Mouse (Mus musculus) liver, embryonic 14.5 days (tissue): ENCODE results near the gene Gtf2ird1. TPM values are rescaled to one million over a fixed set of nuclear protein-coding genes. Genes with fewer than 3 reads are reported as not detected.
A peak's percentile ranks its signal among the peaks of the same experiment; 100 is the strongest.

Experiments used
- ATAC-seq: fragments of 200-750 bp; cut with Nextera tagmentation; 2 replicates; pipeline ENCODE4 v1.8.0; 2017; ENCODE audit warnings: moderate number of reproducible peaks, mild to moderate bottlenecking, moderate library complexity; ENCODE audit not compliant: insufficient read depth
- DNase-seq, 3 experiments: peaks; one replicate each; pipeline ENCODE4 v3.0.0-alpha.2; 2012 to 2013; ENCODE audit warnings: low read depth in 3 of 3, low spot score in 3 of 3
- H3K27ac ChIP-seq: fragments of 300-500 bp; sonication (generic); 2 replicates; pipeline ENCODE4 v1.5.1; 2014; ENCODE audit warnings: moderate library complexity, mild to moderate bottlenecking, control low read depth, inconsistent platforms
- H3K27me3 ChIP-seq: fragments of 300-500 bp; sonication (generic); 2 replicates; pipeline ENCODE4 v1.6.1; 2014; ENCODE audit warnings: mild to moderate bottlenecking, low read length, moderate library complexity; ENCODE audit not compliant: control insufficient read depth, insufficient read depth
- H3K36me3 ChIP-seq: fragments of 300-500 bp; sonication (generic); replicated peaks from 2 replicates; pipeline ENCODE4 v1.6.1; 2014; ENCODE audit warnings: low read depth; ENCODE audit not compliant: control insufficient read depth, insufficient read depth
- H3K4me1 ChIP-seq, 2 experiments: fragments of 200-500 bp in 1 of 2; fragments of 300-500 bp in 1 of 2; sonication (generic) in 1 of 2; replicated peaks; 2 replicates each; pipeline ENCODE4 v1.6.1; 2012 to 2014; ENCODE audit warnings: antibody characterized with exemption in 1 of 2, inconsistent platforms in 1 of 2, low read length in 1 of 2; ENCODE audit not compliant: control insufficient read depth in 2 of 2, insufficient read depth in 2 of 2
- H3K4me2 ChIP-seq: fragments of 300-500 bp; sonication (generic); 2 replicates; pipeline ENCODE4 v1.6.1; 2014; ENCODE audit warnings: low read depth, mild to moderate bottlenecking, control low read depth, moderate library complexity
- H3K4me3 ChIP-seq, 2 experiments: fragments of 200-500 bp in 1 of 2; fragments of 300-500 bp in 1 of 2; sonication (generic) in 1 of 2; 2 replicates each; pipeline ENCODE4 v1.5.1; 2012 to 2014; ENCODE audit warnings: low read depth in 2 of 2, low read length in 2 of 2, mild to moderate bottlenecking in 2 of 2, control low read depth in 1 of 2, inconsistent platforms in 1 of 2, moderate library complexity in 1 of 2; ENCODE audit not compliant: insufficient read depth in 1 of 2
- H3K9ac ChIP-seq: fragments of 300-500 bp; sonication (generic); replicated peaks from 2 replicates; pipeline ENCODE4 v1.6.1; 2014; ENCODE audit warnings: mild to moderate bottlenecking, control low read depth, moderate library complexity
- H3K9me3 ChIP-seq: fragments of 300-500 bp; sonication (generic); 2 replicates; pipeline ENCODE4 v1.6.1; 2016; ENCODE audit warnings: low read length, mixed read lengths; ENCODE audit not compliant: control insufficient read depth
- CTCF ChIP-seq: IDR thresholded peaks from 2 replicates; pipeline ENCODE4 v1.5.1; 2016; ENCODE audit warnings: antibody characterized with exemption, low read depth, control low read depth
- EP300 ChIP-seq: IDR thresholded peaks from 2 replicates; pipeline ENCODE4 v1.6.1; 2016; ENCODE audit warnings: antibody characterized with exemption, low read depth
- WGBS: fragments of 180-500 bp; shearing (Covaris S2); extraction: QIAGEN DNeasy Blood & Tissue Kit; methylation state at CpG from one replicate; pipeline ENCODE4 v1.1.7; 2014; ENCODE audit not compliant: insufficient replicate concordance; 5-methylcytosine and 5-hydroxymethylcytosine counted together
- polyA plus RNA-seq, 2 experiments: library from polyadenylated mRNA; depleted of rRNA in 1 of 2; stranded (reverse) in 1 of 2; unstranded in 1 of 2; fragments of >200 nt; fragmentation: Nextera tagmentation in 1 of 2; extraction: Ambion mirVana in 1 of 2; gene quantifications; 2 replicates each; pipeline versions ENCODE4 v1.2.1 to v1.2.3; 2012 to 2014

Gtf2ird1 gene
- polyA plus RNA-seq, 2 experiments = 7.5 to 8.4 TPM

- no peaks in the 10 kb centered on the region for H3K36me3 ChIP-seq
- DNase-seq (no peak), ATAC-seq (no peak)
- no peak overlapping the region for H3K27ac ChIP-seq
- H3K4me2 ChIP-seq = no peak overlapping the region
- peaks cover 0 to 8% of the 10 kb centered on the region in 2 experiments; a peak in 1 of 4 replicates for H3K4me1 ChIP-seq
- TF ChIP-seq EP300 (no peak), CTCF (no peak)
- H3K9ac ChIP-seq = no peak overlapping the region
- H3K27me3 ChIP-seq = no peaks in the 10 kb centered on the region
- no peaks in the 10 kb centered on the region for H3K9me3 ChIP-seq
- WGBS = 56% methylated on average over 12 of the region's 12 CpGs
- no peak overlapping the region for H3K4me3 ChIP-seq
Measured at GRCm38 (mm10) chr5:134435836-134436331, 20.6 kb downstream of the Gtf2ird1 start.

- 67% methylated on average over 10 of the region's 10 CpGs for WGBS
- H3K4me2 ChIP-seq = no peak overlapping the region
- no peak overlapping the region for H3K9ac ChIP-seq
- H3K4me3 ChIP-seq = no peak overlapping the region
- no peaks in the 10 kb centered on the region for H3K27me3 ChIP-seq
- no peak for TF ChIP-seq EP300
- TF ChIP-seq CTCF = no peak
- H3K27ac ChIP-seq = no peak overlapping the region
- H3K4me1 ChIP-seq = peaks cover 0 to 6% of the 10 kb centered on the region in 2 experiments; a peak in 1 of 4 replicates
- no peak for ATAC-seq
- no peaks in the 10 kb centered on the region for H3K9me3 ChIP-seq
- no peak for DNase-seq
- H3K36me3 ChIP-seq = no peaks in the 10 kb centered on the region
Measured at GRCm38 (mm10) chr5:134433137-134433536, 23.4 kb downstream of the Gtf2ird1 start.

GRCm38 (mm10) chr5:134430087-134430486 lies 26.4 kb downstream of the Gtf2ird1 start:
- DNase-seq (no peak), ATAC-seq (no peak)
- Histone ChIP-seq H3K4me2 (no peak overlapping the region), H3K4me3 (no peak overlapping the region), H3K27me3 (no peaks in the 10 kb centered on the region), H3K27ac (no peak overlapping the region), H3K9me3 (no peaks in the 10 kb centered on the region), H3K9ac (no peak overlapping the region), H3K4me1 (peaks cover 0 to 6% of the 10 kb centered on the region in 2 experiments; a peak in 1 of 4 replicates), H3K36me3 (no peaks in the 10 kb centered on the region)
- WGBS = 60% methylated on average over 4 of the region's 4 CpGs
- no peak for TF ChIP-seq EP300
- TF ChIP-seq CTCF = no peak

- Histone ChIP-seq H3K4me1 (0 out of 4 replicates have a peak, but pooled peaks cover 0 to under 1% of the 10 kb centered on the region in 2 experiments), H3K27me3 (no peaks in the 10 kb centered on the region), H3K36me3 (no peaks in the 10 kb centered on the region), H3K9ac (no peak overlapping the region), H3K4me3 (no peak overlapping the region), H3K9me3 (no peaks in the 10 kb centered on the region), H3K4me2 (no peak overlapping the region), H3K27ac (no peak overlapping the region)
- TF ChIP-seq EP300 (no peak), CTCF (no peak)
- no peak for ATAC-seq
- DNase-seq = no peak
- 82% methylated on average over 9 of the region's 9 CpGs for WGBS
Measured at GRCm38 (mm10) chr5:134427664-134428063, 28.9 kb downstream of the Gtf2ird1 start.

GRCm38 (mm10) chr5:134425601-134426000 lies 30.9 kb downstream of the Gtf2ird1 start:
- Histone ChIP-seq H3K4me2 (no peak overlapping the region), H3K9ac (no peak overlapping the region), H3K4me1 (no peaks in the 10 kb centered on the region), H3K27ac (no peak overlapping the region), H3K4me3 (no peak overlapping the region), H3K9me3 (no peaks in the 10 kb centered on the region), H3K36me3 (no peaks in the 10 kb centered on the region), H3K27me3 (no peaks in the 10 kb centered on the region)
- 56% methylated on average over 8 of the region's 8 CpGs for WGBS
- TF ChIP-seq EP300 (no peak), CTCF (0 out of 2 replicates have a peak, but pooled peaks have one; percentile 21)
- DNase-seq (no peak), ATAC-seq (no peak)
